Mouse (Mus musculus) megakaryocyte, embryonic 14.5 days (primary cell): ENCODE results near the gene Otulin.

ENCODE experiments used
- FLI1 ChIP-seq: IDR thresholded peaks from 2 replicates; pipeline ENCODE4 v1.6.1; 2012; ENCODE audit warnings: low read length, inconsistent platforms, mixed read lengths
- GATA1 ChIP-seq: IDR thresholded peaks from 3 replicates; pipeline ENCODE4 v1.6.1; 2012; ENCODE audit warnings: mixed read lengths, low read length, inconsistent platforms, borderline replicate concordance

DNA sequence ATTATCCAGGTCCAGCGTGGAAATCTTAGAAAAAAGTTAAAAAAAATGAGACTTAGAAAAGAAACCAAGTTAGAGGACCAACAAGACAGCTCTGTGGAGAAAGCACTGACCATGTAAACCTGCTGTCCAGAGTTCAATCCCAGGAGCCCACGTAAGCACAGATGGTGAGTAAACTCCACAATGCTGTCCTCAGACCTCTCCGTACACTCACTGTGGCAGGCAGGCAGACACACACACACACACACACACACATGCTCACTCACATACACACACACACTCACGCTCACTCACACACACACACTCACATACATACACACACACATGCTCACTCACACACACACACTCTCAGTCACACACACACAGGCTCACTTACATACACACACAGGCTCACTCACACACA lies 17.2 kb downstream of the Otulin start:
- TF ChIP-seq GATA1 (no peak), FLI1 (no peak)
